Mouse (Mus musculus): ENCODE data around the gene Slit3. TPM values are rescaled to one million over a fixed set of nuclear protein-coding genes. Genes with fewer than 3 reads are reported as not detected.
A peak's percentile ranks its signal among the peaks of the same experiment; 100 is the strongest.

The Slit3 gene
- polyA plus RNA-seq, 1 experiment from 2014 or later: 28.0 TPM

- no peak overlapping the region for H3K4me2 ChIP-seq
- H3K36me3 ChIP-seq: no peaks in the 10 kb centered on the region
- H3K4me3 ChIP-seq: no peak overlapping the region
- no peak overlapping the region for H3K27ac ChIP-seq
- H3K27me3 ChIP-seq: no peaks in the 10 kb centered on the region
- H3K9ac ChIP-seq: no peak overlapping the region
- ATAC-seq (ENCODE audit: insufficient number of reproducible peaks, insufficient read depth, low FRiP score, low TSS enrichment, low read depth): no peak
- H3K9me3 ChIP-seq: no peaks in the 10 kb centered on the region
- peaks cover 9% of the 10 kb centered on the region; the same call in 1 of the 2 replicates for H3K4me1 ChIP-seq
- 92% methylated on average over 8 of the region's 8 CpGs for WGBS
These were observed 436.5 kb downstream of the Slit3 start for GRCm38 (mm10) chr11:35557476-35557875.

GRCm38 (mm10) chr11:35558311-35558710 is 437.3 kb downstream of the Slit3 start:
- Histone ChIP-seq H3K27ac (no peak overlapping the region), H3K4me2 (no peak overlapping the region), H3K9ac (no peak overlapping the region), H3K9me3 (no peaks in the 10 kb centered on the region), H3K4me3 (no peak overlapping the region), H3K4me1 (peaks cover 7% of the 10 kb centered on the region), H3K27me3 (no peaks in the 10 kb centered on the region), H3K36me3 (no peaks in the 10 kb centered on the region)
- WGBS: 81% methylated on average over 2 of the region's 2 CpGs
- ATAC-seq (ENCODE audit: insufficient number of reproducible peaks, insufficient read depth, low FRiP score, low TSS enrichment, low read depth): no peak

GRCm38 (mm10) chr11:35559386-35559785 is 438.4 kb downstream of the Slit3 start:
- ATAC-seq (ENCODE audit: insufficient number of reproducible peaks, insufficient read depth, low FRiP score, low TSS enrichment, low read depth): no peak
- H3K9me3 ChIP-seq: no peaks in the 10 kb centered on the region
- WGBS: 76% methylated on average over 3 of the region's 3 CpGs
- H3K9ac ChIP-seq: no peak overlapping the region
- no peak overlapping the region for H3K27ac ChIP-seq
- H3K27me3 ChIP-seq: no peaks in the 10 kb centered on the region
- no peak overlapping the region for H3K4me3 ChIP-seq
- no peak overlapping the region for H3K4me2 ChIP-seq
- peaks cover 9% of the 10 kb centered on the region for H3K4me1 ChIP-seq
- no peaks in the 10 kb centered on the region for H3K36me3 ChIP-seq

GRCm38 (mm10) chr11:35561760-35562159 is 440.7 kb downstream of the Slit3 start:
- H3K27me3 ChIP-seq: no peaks in the 10 kb centered on the region
- H3K4me3 ChIP-seq: no peak overlapping the region
- ATAC-seq (ENCODE audit: insufficient number of reproducible peaks, insufficient read depth, low FRiP score, low TSS enrichment, low read depth): no peak
- H3K9ac ChIP-seq: no peak overlapping the region
- no peak overlapping the region for H3K27ac ChIP-seq
- peaks cover 9% of the 10 kb centered on the region for H3K4me1 ChIP-seq
- H3K9me3 ChIP-seq: no peaks in the 10 kb centered on the region
- no peak overlapping the region for H3K4me2 ChIP-seq
- WGBS: 68% methylated on average over 9 of the region's 9 CpGs
- 0 out of 2 replicates have a peak, but pooled peaks cover 3% of the 10 kb centered on the region for H3K36me3 ChIP-seq

GRCm38 (mm10) chr11:35565322-35565721 is 444.3 kb downstream of the Slit3 start:
- no peak for ATAC-seq (ENCODE audit: insufficient number of reproducible peaks, insufficient read depth, low FRiP score, low TSS enrichment, low read depth)
- 73% methylated on average over 6 of the region's 6 CpGs for WGBS
- Histone ChIP-seq H3K36me3 (peaks cover 7% of the 10 kb centered on the region; the same call in 1 of the 2 replicates), H3K4me2 (no peak overlapping the region), H3K4me1 (peaks cover 9% of the 10 kb centered on the region), H3K27me3 (no peaks in the 10 kb centered on the region), H3K9me3 (no peaks in the 10 kb centered on the region), H3K27ac (no peak overlapping the region), H3K9ac (no peak overlapping the region), H3K4me3 (no peak overlapping the region)

- Histone ChIP-seq H3K9me3 (no peaks in the 10 kb centered on the region), H3K36me3 (peaks cover 21% of the 10 kb centered on the region), H3K4me1 (peaks cover 6% of the 10 kb centered on the region), H3K4me3 (no peak overlapping the region), H3K27ac (no peak overlapping the region), H3K27me3 (no peaks in the 10 kb centered on the region), H3K9ac (no peak overlapping the region), H3K4me2 (no peak overlapping the region)
- no peak for ATAC-seq (ENCODE audit: insufficient number of reproducible peaks, insufficient read depth, low FRiP score, low TSS enrichment, low read depth)
- WGBS: 50% methylated on average over 3 of the region's 3 CpGs
These were observed 445.7 kb downstream of the Slit3 start for GRCm38 (mm10) chr11:35566686-35567085.

GRCm38 (mm10) chr11:35569126-35569916 is 448.3 kb downstream of the Slit3 start:
- no peak overlapping the region for H3K27ac ChIP-seq
- no peak for ATAC-seq (ENCODE audit: insufficient number of reproducible peaks, insufficient read depth, low FRiP score, low TSS enrichment, low read depth)
- H3K27me3 ChIP-seq: no peaks in the 10 kb centered on the region
- no peak overlapping the region for H3K9ac ChIP-seq
- H3K4me2 ChIP-seq: no peak overlapping the region
- WGBS: 80% methylated on average over 6 of the region's 6 CpGs
- peaks cover 33% of the 10 kb centered on the region for H3K36me3 ChIP-seq
- no peaks in the 10 kb centered on the region for H3K4me1 ChIP-seq
- H3K4me3 ChIP-seq: no peak overlapping the region
- no peaks in the 10 kb centered on the region for H3K9me3 ChIP-seq

GRCm38 (mm10) chr11:35569957-35570356 is 448.9 kb downstream of the Slit3 start:
- no peaks in the 10 kb centered on the region for H3K9me3 ChIP-seq

GRCm38 (mm10) chr11:35571910-35572309 is 450.9 kb downstream of the Slit3 start:
- Histone ChIP-seq H3K27me3 (no peaks in the 10 kb centered on the region), H3K9ac (no peak overlapping the region), H3K4me3 (no peak overlapping the region), H3K4me2 (no peak overlapping the region), H3K27ac (no peak overlapping the region), H3K4me1 (no peaks in the 10 kb centered on the region), H3K36me3 (peaks cover 35% of the 10 kb centered on the region), H3K9me3 (no peaks in the 10 kb centered on the region)
- 76% methylated on average over 3 of the region's 3 CpGs for WGBS
- ATAC-seq (ENCODE audit: insufficient number of reproducible peaks, insufficient read depth, low FRiP score, low TSS enrichment, low read depth): no peak

More at GRCm38 (mm10) chr11:35569957-35570356, 448.9 kb downstream of the Slit3 start:
- WGBS: 81% methylated on average over 11 of the region's 11 CpGs
- Histone ChIP-seq H3K9ac (no peak overlapping the region), H3K4me2 (no peak overlapping the region), H3K36me3 (peaks cover 33% of the 10 kb centered on the region), H3K27ac (no peak overlapping the region), H3K4me1 (no peaks in the 10 kb centered on the region), H3K27me3 (no peaks in the 10 kb centered on the region), H3K4me3 (no peak overlapping the region)
- ATAC-seq (ENCODE audit: insufficient number of reproducible peaks, insufficient read depth, low FRiP score, low TSS enrichment, low read depth): no peak

GRCm38 (mm10) chr11:35578796-35579195 is 457.8 kb downstream of the Slit3 start:
- no peaks in the 10 kb centered on the region for H3K9me3 ChIP-seq
- 0 out of 2 replicates have a peak, but pooled peaks cover 2% of the 10 kb centered on the region for H3K4me1 ChIP-seq
- H3K27me3 ChIP-seq: no peaks in the 10 kb centered on the region
- ATAC-seq (ENCODE audit: insufficient number of reproducible peaks, insufficient read depth, low FRiP score, low TSS enrichment, low read depth): no peak
- WGBS: 95% methylated on average over 10 of the region's 10 CpGs
- no peak overlapping the region for H3K9ac ChIP-seq
- no peak overlapping the region for H3K4me2 ChIP-seq
- H3K27ac ChIP-seq: no peak overlapping the region
- no peak overlapping the region for H3K4me3 ChIP-seq
- H3K36me3 ChIP-seq: peaks cover 23% of the 10 kb centered on the region; the same call in 1 of the 2 replicates

GRCm38 (mm10) chr11:35582591-35582990 is 461.6 kb downstream of the Slit3 start:
- ATAC-seq (ENCODE audit: insufficient number of reproducible peaks, insufficient read depth, low FRiP score, low TSS enrichment, low read depth): no peak
- H3K27ac ChIP-seq: 0 out of 2 replicates have a peak overlapping the region, but pooled peaks have one; percentile 34
- H3K4me3 ChIP-seq: no peak overlapping the region
- 0 out of 2 replicates have a peak, but pooled peaks cover 3% of the 10 kb centered on the region for H3K4me1 ChIP-seq
- H3K27me3 ChIP-seq: no peaks in the 10 kb centered on the region
- H3K9me3 ChIP-seq: no peaks in the 10 kb centered on the region
- 80% methylated on average over 5 of the region's 5 CpGs for WGBS
- H3K9ac ChIP-seq: no peak overlapping the region
- H3K4me2 ChIP-seq: no peak overlapping the region
- peaks cover 18% of the 10 kb centered on the region; the same call in 1 of the 2 replicates for H3K36me3 ChIP-seq

- 64% methylated on average over 7 of the region's 7 CpGs for WGBS
- H3K27ac ChIP-seq: no peak overlapping the region
- ATAC-seq (ENCODE audit: insufficient number of reproducible peaks, insufficient read depth, low FRiP score, low TSS enrichment, low read depth): no peak
These were observed 462.6 kb downstream of the Slit3 start for GRCm38 (mm10) chr11:35583633-35584032.

More at GRCm38 (mm10) chr11:35583633-35584032, 462.6 kb downstream of the Slit3 start:
- Histone ChIP-seq H3K4me1 (0 out of 2 replicates have a peak, but pooled peaks cover 3% of the 10 kb centered on the region), H3K4me3 (no peak overlapping the region), H3K9me3 (no peaks in the 10 kb centered on the region), H3K27me3 (no peaks in the 10 kb centered on the region), H3K36me3 (peaks cover 20% of the 10 kb centered on the region; the same call in 1 of the 2 replicates), H3K9ac (no peak overlapping the region), H3K4me2 (no peak overlapping the region)

Measured in embryonic facial prominence, embryonic 13.5 days (tissue).